Mouse (Mus musculus): ENCODE data around the gene Gba2. TPM values are rescaled to one million over a fixed set of nuclear protein-coding genes. Genes with fewer than 3 reads are reported as not detected.

Gene Gba2
- polyA plus RNA-seq, 1 experiment from 2014 or later = 16.7 TPM

DNA sequence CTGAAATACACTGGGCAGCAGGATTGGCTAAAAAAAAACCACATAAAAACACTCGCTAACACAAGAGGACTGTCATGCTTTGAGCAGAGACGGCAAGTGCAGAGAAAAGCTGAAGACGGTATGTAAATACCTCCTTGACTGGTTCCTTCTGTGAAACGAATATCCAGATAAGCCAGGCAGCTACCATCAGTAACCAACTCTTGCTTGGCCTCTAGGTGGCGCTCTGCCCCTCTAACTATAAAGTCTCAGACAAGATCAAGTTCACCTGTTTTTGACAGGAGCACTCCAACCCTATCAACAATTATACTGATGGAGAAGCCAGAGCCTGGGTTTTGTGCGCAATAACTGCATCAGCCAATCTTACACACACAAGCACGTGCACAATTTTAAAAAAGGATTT is 48.1 kb downstream of the Gba2 start:
- peaks cover 49% of the 10 kb centered on the region for H3K36me3 ChIP-seq (ENCODE audit: control insufficient read depth, insufficient read depth, low read length)
- H3K27ac ChIP-seq (replicated peaks in 1 of 2; ENCODE audit: control insufficient read depth in 1 of 2, insufficient read depth in 1 of 2, low read depth in 2 of 2, low read length in 2 of 2) = peak overlapping the region; percentile 32 to 60
- no peaks in the 10 kb centered on the region for H3K27me3 ChIP-seq (ENCODE audit: control insufficient read depth, insufficient read depth, low read length)
- 12% methylated on average over 7 of the region's 7 CpGs for WGBS
- 0 out of 2 replicates have a peak, but pooled peaks cover 2% of the 10 kb centered on the region for H3K9me3 ChIP-seq (ENCODE audit: control insufficient read depth, low read length)
- H3K4me2 ChIP-seq (ENCODE audit: low read length) = no peak overlapping the region
- H3K4me3 ChIP-seq (ENCODE audit: control insufficient read depth in 1 of 2, insufficient read depth in 1 of 2, low read depth in 1 of 2, low read length in 2 of 2) = no peak overlapping the region
- no peak overlapping the region for H3K9ac ChIP-seq (ENCODE audit: low read length)
- H3K4me1 ChIP-seq (ENCODE audit: control insufficient read depth in 2 of 2, insufficient read depth in 2 of 2, low read length in 2 of 2) = peaks cover 4 to 15% of the 10 kb centered on the region in 2 experiments
- ATAC-seq (ENCODE audit: insufficient number of reproducible peaks, insufficient read depth, low FRiP score, low read depth) = no peak

DNA sequence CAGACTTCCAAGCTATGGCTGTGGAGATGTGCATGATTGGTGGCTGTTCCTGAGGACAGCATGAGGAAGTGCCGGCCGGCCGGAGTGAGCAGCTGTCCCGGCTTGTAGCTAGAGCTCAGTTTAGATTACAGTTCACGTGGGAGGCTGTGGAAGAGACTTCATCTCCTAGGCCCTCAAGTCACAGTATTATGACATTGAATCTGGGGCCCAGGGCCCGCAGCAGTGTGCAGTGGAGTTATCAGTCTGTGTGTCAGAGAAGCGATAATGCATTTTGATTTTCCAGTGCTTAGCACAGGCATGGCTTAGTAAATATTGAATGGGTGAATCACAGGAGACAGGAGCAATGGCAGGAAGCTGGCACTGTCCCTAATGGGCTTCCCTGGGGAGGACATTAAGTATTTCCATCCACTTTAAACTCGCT is 48.6 kb downstream of the Gba2 start:
- Histone ChIP-seq H3K36me3 (ENCODE audit: control insufficient read depth, insufficient read depth, low read length) (peaks cover 44% of the 10 kb centered on the region), H3K4me1 (ENCODE audit: control insufficient read depth in 2 of 2, insufficient read depth in 2 of 2, low read length in 2 of 2) (peaks cover 4 to 15% of the 10 kb centered on the region in 2 experiments), H3K4me3 (ENCODE audit: control insufficient read depth in 1 of 2, insufficient read depth in 1 of 2, low read depth in 1 of 2, low read length in 2 of 2) (no peak overlapping the region), H3K27me3 (ENCODE audit: control insufficient read depth, insufficient read depth, low read length) (no peaks in the 10 kb centered on the region), H3K9me3 (ENCODE audit: control insufficient read depth, low read length) (0 out of 2 replicates have a peak, but pooled peaks cover 2% of the 10 kb centered on the region), H3K9ac (ENCODE audit: low read length) (no peak overlapping the region), H3K27ac (replicated peaks in 1 of 2; ENCODE audit: control insufficient read depth in 1 of 2, insufficient read depth in 1 of 2, low read depth in 2 of 2, low read length in 2 of 2) (peak overlapping the region; percentile 32 to 60), H3K4me2 (ENCODE audit: low read length) (no peak overlapping the region)
- ATAC-seq (ENCODE audit: insufficient number of reproducible peaks, insufficient read depth, low FRiP score, low read depth) = 0 out of 2 replicates have a peak, but pooled peaks have one; percentile 14
- 27% methylated on average over 8 of the region's 8 CpGs for WGBS

DNA sequence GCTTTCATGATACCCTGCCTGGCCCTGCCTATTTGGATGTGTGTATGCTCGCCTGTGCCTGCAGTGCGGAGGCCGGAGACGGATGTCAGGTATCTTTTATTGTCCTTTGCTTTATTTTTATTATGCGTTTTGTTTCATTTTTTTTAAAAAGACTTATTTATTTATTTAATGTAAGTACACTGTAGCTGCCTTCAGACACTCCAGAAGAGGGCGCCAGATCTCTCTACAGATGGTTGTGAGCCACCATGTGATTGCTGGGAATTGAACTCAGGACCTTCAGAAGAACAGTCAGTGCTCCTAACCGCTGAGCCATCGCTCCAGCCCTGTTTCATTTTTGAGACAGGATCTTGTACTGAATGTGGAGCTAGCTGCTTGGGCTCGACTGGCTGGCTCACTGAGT is 50.2 kb downstream of the Gba2 start:
- no peaks in the 10 kb centered on the region for H3K27me3 ChIP-seq (ENCODE audit: control insufficient read depth, insufficient read depth, low read length)
- H3K27ac ChIP-seq (replicated peaks in 1 of 2; ENCODE audit: control insufficient read depth in 1 of 2, insufficient read depth in 1 of 2, low read depth in 2 of 2, low read length in 2 of 2) = no peak overlapping the region
- H3K4me2 ChIP-seq (ENCODE audit: low read length) = no peak overlapping the region
- no peak for ATAC-seq (ENCODE audit: insufficient number of reproducible peaks, insufficient read depth, low FRiP score, low read depth)
- WGBS = 79% methylated on average over 9 of the region's 9 CpGs
- 0 out of 2 replicates have a peak, but pooled peaks cover 2% of the 10 kb centered on the region for H3K9me3 ChIP-seq (ENCODE audit: control insufficient read depth, low read length)
- H3K36me3 ChIP-seq (ENCODE audit: control insufficient read depth, insufficient read depth, low read length) = peaks cover 28% of the 10 kb centered on the region
- peaks cover 8 to 24% of the 10 kb centered on the region in 2 experiments for H3K4me1 ChIP-seq (ENCODE audit: control insufficient read depth in 2 of 2, insufficient read depth in 2 of 2, low read length in 2 of 2)
- no peak overlapping the region for H3K4me3 ChIP-seq (ENCODE audit: control insufficient read depth in 1 of 2, insufficient read depth in 1 of 2, low read depth in 1 of 2, low read length in 2 of 2)
- H3K9ac ChIP-seq (ENCODE audit: low read length) = no peak overlapping the region

DNA sequence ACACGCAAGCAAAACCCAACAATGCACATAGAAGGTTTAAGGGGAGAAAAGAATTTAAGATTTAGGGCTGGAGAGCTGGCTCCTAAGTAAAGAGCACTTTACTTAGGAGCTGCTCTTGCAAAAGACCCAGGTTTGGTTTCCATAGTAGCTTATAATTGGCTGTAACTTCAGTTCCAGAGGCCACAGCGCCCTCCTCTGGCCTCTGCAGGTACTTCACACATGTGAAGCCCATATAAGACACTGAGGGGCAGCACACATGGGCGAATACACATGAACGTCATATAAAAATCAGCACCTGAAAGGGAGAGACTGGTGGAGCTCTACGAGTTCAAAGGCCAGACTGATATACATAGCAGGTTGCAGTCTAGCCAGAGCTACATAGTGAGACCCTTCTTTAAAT is 50.8 kb downstream of the Gba2 start:
- Histone ChIP-seq H3K27ac (replicated peaks in 1 of 2; ENCODE audit: control insufficient read depth in 1 of 2, insufficient read depth in 1 of 2, low read depth in 2 of 2, low read length in 2 of 2) (no peak overlapping the region), H3K9ac (ENCODE audit: low read length) (no peak overlapping the region), H3K9me3 (ENCODE audit: control insufficient read depth, low read length) (0 out of 2 replicates have a peak, but pooled peaks cover 2% of the 10 kb centered on the region), H3K4me1 (ENCODE audit: control insufficient read depth in 2 of 2, insufficient read depth in 2 of 2, low read length in 2 of 2) (peaks cover 8 to 24% of the 10 kb centered on the region in 2 experiments), H3K4me3 (ENCODE audit: control insufficient read depth in 1 of 2, insufficient read depth in 1 of 2, low read depth in 1 of 2, low read length in 2 of 2) (no peak overlapping the region), H3K27me3 (ENCODE audit: control insufficient read depth, insufficient read depth, low read length) (no peaks in the 10 kb centered on the region), H3K4me2 (ENCODE audit: low read length) (no peak overlapping the region), H3K36me3 (ENCODE audit: control insufficient read depth, insufficient read depth, low read length) (peaks cover 22% of the 10 kb centered on the region)
- WGBS = 60% methylated on average over 5 of the region's 5 CpGs
- no peak for ATAC-seq (ENCODE audit: insufficient number of reproducible peaks, insufficient read depth, low FRiP score, low read depth)

DNA sequence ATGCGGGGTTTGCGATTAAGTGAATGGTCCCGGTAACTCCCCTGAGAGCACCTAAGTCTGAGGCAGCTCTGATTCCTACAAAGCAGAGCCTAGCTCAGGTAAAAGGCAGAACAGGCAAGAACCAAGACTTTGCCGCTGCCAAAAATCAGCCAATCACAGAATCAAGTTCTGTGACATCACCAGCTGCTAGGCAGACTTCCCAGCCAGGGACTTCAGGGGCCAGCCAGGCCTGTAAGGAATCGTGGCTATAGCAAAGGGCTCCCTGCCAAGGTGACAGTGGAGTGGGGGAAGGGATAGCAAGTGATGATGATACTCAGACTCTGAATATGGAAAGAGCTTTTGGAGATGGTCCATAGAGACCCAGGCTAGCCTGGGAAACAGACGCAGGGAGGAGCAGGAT is 58.7 kb downstream of the Gba2 start:
- Histone ChIP-seq H3K27me3 (ENCODE audit: control insufficient read depth, insufficient read depth, low read length) (no peaks in the 10 kb centered on the region), H3K9me3 (ENCODE audit: control insufficient read depth, low read length) (no peaks in the 10 kb centered on the region), H3K9ac (ENCODE audit: low read length) (peak overlapping the region; percentile 87), H3K4me2 (ENCODE audit: low read length) (peak overlapping the region; percentile 94), H3K4me3 (ENCODE audit: control insufficient read depth in 1 of 2, insufficient read depth in 1 of 2, low read depth in 1 of 2, low read length in 2 of 2) (peak overlapping the region; percentile 9 to 20; a peak in 2 of 4 replicates), H3K27ac (replicated peaks in 1 of 2; ENCODE audit: control insufficient read depth in 1 of 2, insufficient read depth in 1 of 2, low read depth in 2 of 2, low read length in 2 of 2) (peak overlapping the region; percentile 6 to 55; a peak in 2 of 4 replicates), H3K36me3 (ENCODE audit: control insufficient read depth, insufficient read depth, low read length) (peaks cover 47% of the 10 kb centered on the region), H3K4me1 (ENCODE audit: control insufficient read depth in 2 of 2, insufficient read depth in 2 of 2, low read length in 2 of 2) (peaks cover 24 to 55% of the 10 kb centered on the region in 2 experiments)
- ATAC-seq (ENCODE audit: insufficient number of reproducible peaks, insufficient read depth, low FRiP score, low read depth) = 0 out of 2 replicates have a peak, but pooled peaks have one; percentile 37
- WGBS = 19% methylated on average over 6 of the region's 6 CpGs

DNA sequence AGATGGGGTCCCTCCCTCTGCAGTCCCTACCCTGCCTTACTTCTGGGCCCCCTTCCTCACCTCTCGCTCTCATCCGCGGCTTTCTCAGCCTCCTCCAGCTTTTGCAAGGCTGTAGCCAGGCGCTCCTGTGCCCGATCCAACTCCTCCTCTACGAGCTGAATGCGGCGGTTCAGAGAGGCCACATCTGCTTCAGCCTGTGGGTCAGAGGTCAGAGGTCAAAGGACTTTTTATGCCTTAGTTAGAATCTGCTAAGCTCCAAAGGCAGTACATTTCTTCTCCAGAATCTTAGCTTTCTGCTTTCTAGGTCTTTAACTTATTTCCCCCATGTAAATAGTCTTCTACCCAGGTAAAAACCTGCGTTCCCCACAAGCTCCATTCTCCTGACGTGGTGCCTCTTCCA is 59.1 kb downstream of the Gba2 start:
- H3K36me3 ChIP-seq (ENCODE audit: control insufficient read depth, insufficient read depth, low read length) = peaks cover 49% of the 10 kb centered on the region
- 39% methylated on average over 10 of the region's 10 CpGs for WGBS
- H3K4me2 ChIP-seq (ENCODE audit: low read length) = peak overlapping the region; percentile 94
- no peaks in the 10 kb centered on the region for H3K9me3 ChIP-seq (ENCODE audit: control insufficient read depth, low read length)
- H3K9ac ChIP-seq (ENCODE audit: low read length) = no peak overlapping the region; the same call in 1 of the 2 replicates
- H3K4me1 ChIP-seq (ENCODE audit: control insufficient read depth in 2 of 2, insufficient read depth in 2 of 2, low read length in 2 of 2) = peaks cover 26 to 58% of the 10 kb centered on the region in 2 experiments
- peak overlapping the region; percentile 9 to 20; a peak in 2 of 4 replicates for H3K4me3 ChIP-seq (ENCODE audit: control insufficient read depth in 1 of 2, insufficient read depth in 1 of 2, low read depth in 1 of 2, low read length in 2 of 2)
- no peak overlapping the region for H3K27ac ChIP-seq (replicated peaks in 1 of 2; ENCODE audit: control insufficient read depth in 1 of 2, insufficient read depth in 1 of 2, low read depth in 2 of 2, low read length in 2 of 2)
- H3K27me3 ChIP-seq (ENCODE audit: control insufficient read depth, insufficient read depth, low read length) = no peaks in the 10 kb centered on the region
- no peak for ATAC-seq (ENCODE audit: insufficient number of reproducible peaks, insufficient read depth, low FRiP score, low read depth)

Other genes starting within 250 kb of the Gba2 start
- gene Rusc2, start 196.9 kb downstream of the Gba2 start, polyA plus RNA-seq (2014; fragmentation: Nextera tagmentation; extraction: Ambion mirVana) = 6.4 and 10.9 TPM in 2 replicates
- 0.16 TPM in 1 of 2 replicates, not detected in the other for gene Fam166b, start 149.7 kb downstream of the Gba2 start, polyA plus RNA-seq (2014; fragmentation: Nextera tagmentation; extraction: Ambion mirVana)
- gene Tesk1, start 136.9 kb downstream of the Gba2 start, polyA plus RNA-seq (2014; fragmentation: Nextera tagmentation; extraction: Ambion mirVana) = 8.9 and 9.4 TPM in 2 replicates
- 3.1 and 3.9 TPM in 2 replicates for gene Cd72, start 124.2 kb downstream of the Gba2 start, polyA plus RNA-seq (2014; fragmentation: Nextera tagmentation; extraction: Ambion mirVana)
- not detected in 2 replicates for gene Sit1, start 95.1 kb downstream of the Gba2 start, polyA plus RNA-seq (2014; fragmentation: Nextera tagmentation; extraction: Ambion mirVana)
- 76.5 and 85.8 TPM in 2 replicates for gene Ccdc107, start 86.0 kb downstream of the Gba2 start, polyA plus RNA-seq (2014; fragmentation: Nextera tagmentation; extraction: Ambion mirVana)
- gene Arhgef39, start 79.2 kb downstream of the Gba2 start, polyA plus RNA-seq (2014; fragmentation: Nextera tagmentation; extraction: Ambion mirVana) = 28.7 and 31.0 TPM in 2 replicates
- gene Car9, start 71.9 kb downstream of the Gba2 start, polyA plus RNA-seq (2014; fragmentation: Nextera tagmentation; extraction: Ambion mirVana) = 2.1 and 2.4 TPM in 2 replicates
- 142 and 159 TPM in 2 replicates for gene Tpm2, start 55.1 kb downstream of the Gba2 start, polyA plus RNA-seq (2014; fragmentation: Nextera tagmentation; extraction: Ambion mirVana)
- 57.3 and 62.3 TPM in 2 replicates for gene Creb3, start 16.5 kb downstream of the Gba2 start, polyA plus RNA-seq (2014; fragmentation: Nextera tagmentation; extraction: Ambion mirVana)
- 77.5 and 90.9 TPM in 2 replicates for gene Tln1, start 16.2 kb downstream of the Gba2 start, polyA plus RNA-seq (2014; fragmentation: Nextera tagmentation; extraction: Ambion mirVana)
- gene Rgp1, start 158 bp downstream of the Gba2 start, polyA plus RNA-seq (2014; fragmentation: Nextera tagmentation; extraction: Ambion mirVana) = 18.3 and 24.9 TPM in 2 replicates
- gene Msmp, start 5.6 kb upstream of the Gba2 start, polyA plus RNA-seq (2014; fragmentation: Nextera tagmentation; extraction: Ambion mirVana) = 0.36 TPM in 1 of 2 replicates, not detected in the other
- 10.6 and 13.2 TPM in 2 replicates for gene Npr2, start 53.1 kb upstream of the Gba2 start, polyA plus RNA-seq (2014; fragmentation: Nextera tagmentation; extraction: Ambion mirVana)
- gene Spag8, start 74.7 kb upstream of the Gba2 start, polyA plus RNA-seq (2014; fragmentation: Nextera tagmentation; extraction: Ambion mirVana) = 0.18 and 0.77 TPM in 2 replicates
- gene Hint2, start 77.6 kb upstream of the Gba2 start, polyA plus RNA-seq (2014; fragmentation: Nextera tagmentation; extraction: Ambion mirVana) = 194 and 213 TPM in 2 replicates
- gene Tmem8b, start 90.1 kb upstream of the Gba2 start, polyA plus RNA-seq (2014; fragmentation: Nextera tagmentation; extraction: Ambion mirVana) = 4.2 and 4.5 TPM in 2 replicates
- 3.9 and 4.5 TPM in 2 replicates for gene Fam221b, start 90.3 kb upstream of the Gba2 start, polyA plus RNA-seq (2014; fragmentation: Nextera tagmentation; extraction: Ambion mirVana)
- not detected in 2 replicates for gene Olfr70, start 121.9 kb upstream of the Gba2 start, polyA plus RNA-seq (2014; fragmentation: Nextera tagmentation; extraction: Ambion mirVana)
- gene Olfr71, start 131.4 kb upstream of the Gba2 start, polyA plus RNA-seq (2014; fragmentation: Nextera tagmentation; extraction: Ambion mirVana) = not detected in 2 replicates
- 0.81 and 1.5 TPM in 2 replicates for gene Hrct1, start 148.3 kb upstream of the Gba2 start, polyA plus RNA-seq (2014; fragmentation: Nextera tagmentation; extraction: Ambion mirVana)
- gene Spaar, start 151.2 kb upstream of the Gba2 start, polyA plus RNA-seq (2014; fragmentation: Nextera tagmentation; extraction: Ambion mirVana) = 0.23 and 0.42 TPM in 2 replicates
- gene Olfr159, start 192.1 kb upstream of the Gba2 start, polyA plus RNA-seq (2014; fragmentation: Nextera tagmentation; extraction: Ambion mirVana) = not detected in 2 replicates
- gene Olfr156, start 245.0 kb upstream of the Gba2 start, polyA plus RNA-seq (2014; fragmentation: Nextera tagmentation; extraction: Ambion mirVana) = not detected in 2 replicates

Measured in heart, embryonic 14.5 days (tissue).